Mouse (Mus musculus): ENCODE data around the gene Tmem63c. TPM values are rescaled to one million over a fixed set of nuclear protein-coding genes. Genes with fewer than 3 reads are reported as not detected.

Tmem63c gene
- total RNA-seq, 2 experiments from 2014 or later, result not detected

DNA sequence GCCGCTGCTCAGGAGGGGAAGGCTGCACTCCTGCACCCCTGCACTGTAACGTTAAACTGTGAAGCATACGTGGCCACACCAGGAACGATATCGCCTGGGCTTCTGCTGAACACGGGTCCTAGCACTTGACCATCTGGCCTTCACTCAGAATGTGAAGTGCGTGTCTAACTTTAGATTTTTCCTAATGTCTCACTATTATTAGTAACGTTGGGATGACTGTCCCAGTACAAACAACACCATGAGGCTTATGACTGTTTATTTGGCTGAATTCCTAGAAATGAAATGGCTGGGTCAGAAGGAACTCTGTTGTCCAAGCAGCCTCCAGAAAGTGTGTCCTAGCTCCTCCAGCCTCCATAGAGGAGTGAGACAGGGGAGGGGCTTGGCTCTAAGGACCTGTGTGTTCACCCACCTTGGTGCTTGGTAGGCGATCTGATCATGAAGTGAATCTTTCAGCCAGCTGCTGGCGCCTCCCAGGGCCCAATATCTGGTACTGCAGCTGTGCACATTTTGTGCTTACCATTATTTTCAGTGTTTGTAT lies 21.8 kb upstream of the Tmem63c start:
- no peak for DNase-seq
- intact Hi-C loops (cut with DNase I), result no loop called here

DNA sequence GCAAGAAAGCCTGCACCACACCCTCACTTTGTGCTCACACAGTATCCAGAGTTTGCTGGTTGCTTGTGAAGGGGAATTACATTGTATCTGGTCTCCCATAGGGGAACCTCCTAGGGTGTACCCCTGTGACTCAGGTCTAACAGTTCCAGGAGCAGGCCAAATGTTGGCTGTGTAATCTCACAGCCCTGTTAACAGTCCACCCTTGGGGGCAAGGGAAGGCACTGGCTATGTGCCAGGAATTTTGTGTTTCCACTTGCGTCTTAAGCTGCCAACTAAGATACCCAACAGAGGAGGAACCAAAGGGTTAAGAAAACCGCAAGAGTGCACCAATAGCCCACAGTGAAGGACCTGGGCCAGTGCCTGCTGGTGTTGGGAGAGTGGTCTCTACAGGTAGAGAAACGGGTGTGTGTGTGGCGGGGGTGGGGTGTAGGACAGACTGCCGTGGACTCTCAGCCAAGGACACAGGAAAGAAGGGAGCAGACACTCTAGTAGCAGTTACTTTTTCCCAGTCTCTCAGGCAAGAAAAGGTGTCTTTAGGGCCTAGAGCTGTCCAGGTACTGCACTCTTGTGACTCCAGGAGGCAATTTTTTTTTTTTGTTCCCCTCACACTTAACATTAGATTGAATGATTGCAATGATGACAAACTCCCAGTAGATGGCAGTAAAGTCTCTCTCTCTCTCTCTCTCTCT lies 20.8 kb upstream of the Tmem63c start:
- DNase-seq, result no peak
- intact Hi-C loops (cut with DNase I), result no loop called here

DNA sequence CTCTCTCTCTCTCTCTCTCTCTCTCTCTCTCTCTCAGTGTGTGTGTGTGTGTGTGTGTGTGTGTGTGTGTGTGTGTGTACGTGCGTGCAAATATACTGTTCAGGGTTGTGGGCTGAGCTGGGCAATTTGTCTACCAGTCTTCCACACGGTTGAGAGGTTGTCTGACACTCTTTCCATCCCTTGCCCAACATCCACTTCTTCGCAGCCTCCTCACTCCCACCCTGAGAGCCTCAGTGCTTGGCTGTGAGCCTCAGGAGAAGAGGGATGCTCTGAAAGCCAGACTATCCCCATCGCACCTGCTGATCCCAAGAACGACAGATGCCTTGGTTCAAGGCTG lies 20.3 kb upstream of the Tmem63c start:
- intact Hi-C loops (cut with DNase I), result no loop called here
- DNase-seq, result no peak

DNA sequence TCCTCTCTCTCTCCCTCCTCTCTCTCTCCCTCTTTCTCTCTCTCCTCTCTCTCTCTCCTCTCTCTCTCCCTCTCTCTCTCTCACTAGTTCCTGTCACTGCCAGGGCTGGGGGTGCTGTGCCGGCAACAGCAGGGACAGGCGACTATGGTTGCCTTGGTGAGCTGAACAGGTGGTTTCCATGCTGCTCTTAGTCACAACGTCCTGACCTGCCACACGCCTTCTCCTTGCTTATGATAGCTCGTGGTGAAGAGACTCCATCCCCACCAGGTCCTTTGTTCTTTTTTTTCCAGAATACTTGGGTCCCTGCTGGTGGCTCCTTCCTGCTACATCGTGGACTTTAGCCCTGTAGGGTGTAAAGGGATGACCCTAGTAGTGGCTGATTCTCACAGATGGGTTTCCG lies 18.9 kb upstream of the Tmem63c start:
- intact Hi-C loops (cut with DNase I), result loop anchor here (2.0 kb wide), 1 partner anchor 51 kb away; no protein-coding TSS in a partner anchor
- no peak for DNase-seq

DNA sequence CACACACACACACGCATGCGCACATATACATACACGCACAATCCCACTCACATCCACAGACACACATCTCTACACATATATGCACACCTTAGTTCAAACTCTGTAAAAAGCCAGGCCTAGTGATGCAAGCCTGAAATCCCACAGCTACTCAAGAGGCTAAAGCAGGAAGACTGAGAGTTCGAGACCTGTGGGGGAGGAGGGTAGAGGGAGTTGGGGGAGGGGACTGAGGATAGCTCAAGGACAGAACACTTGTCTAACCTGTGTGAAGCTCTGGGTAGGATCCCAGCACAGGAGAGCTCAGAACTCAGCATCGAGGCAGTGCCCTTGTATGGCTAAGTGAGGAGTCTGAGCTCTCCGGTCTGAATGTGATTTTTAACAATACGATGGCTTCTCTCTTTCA lies 18.3 kb upstream of the Tmem63c start:
- intact Hi-C loops (cut with DNase I), result loop anchor here (2.0 kb wide), 1 partner anchor 50 kb away; no protein-coding TSS in a partner anchor
- no peak for DNase-seq

DNA sequence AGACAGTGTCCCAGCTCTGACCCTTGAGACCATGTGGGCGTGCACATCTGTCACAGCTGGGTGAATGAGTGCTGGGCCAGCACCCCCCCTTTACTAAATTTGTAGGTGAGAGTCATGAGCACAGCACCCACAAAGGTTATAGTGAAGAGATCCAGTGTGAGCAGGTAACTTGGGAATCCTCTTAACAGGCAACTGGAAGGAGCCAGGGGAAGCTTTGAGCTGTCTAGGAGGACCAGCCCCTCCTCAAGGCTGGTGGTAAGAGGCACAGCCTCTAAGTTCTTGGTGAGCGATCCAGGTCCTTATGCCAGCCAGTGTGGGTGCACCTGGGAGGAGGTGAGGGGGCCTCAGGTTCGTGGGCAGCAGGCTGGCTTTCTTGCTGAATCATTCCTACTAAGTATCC lies 17.5 kb upstream of the Tmem63c start:
- DNase-seq, result no peak
- intact Hi-C loops (cut with DNase I), result loop anchor here (2.0 kb wide), 1 partner anchor 49 kb away; no protein-coding TSS in a partner anchor

DNA sequence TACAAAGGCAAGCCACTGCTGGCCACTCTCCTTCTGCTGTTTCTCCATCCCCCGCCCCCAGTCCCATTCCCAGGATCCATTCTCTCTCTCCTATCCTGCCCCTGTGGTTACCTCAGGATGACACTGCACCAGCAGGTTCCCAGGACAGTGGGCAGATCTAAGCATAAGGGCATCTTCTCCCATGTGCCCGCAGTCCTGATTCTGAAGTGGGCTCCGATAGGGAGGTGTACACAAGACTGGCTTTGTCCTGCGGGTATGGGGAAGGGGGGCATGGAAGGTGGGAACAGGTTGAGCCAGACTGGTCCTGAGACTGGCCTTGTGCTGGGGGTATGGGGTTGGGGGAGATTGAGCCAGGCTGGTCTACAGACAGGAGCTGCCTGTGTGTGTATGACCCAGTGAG lies 16.5 kb upstream of the Tmem63c start:
- DNase-seq, result no peak
- intact Hi-C loops (cut with DNase I), result no loop called here

DNA sequence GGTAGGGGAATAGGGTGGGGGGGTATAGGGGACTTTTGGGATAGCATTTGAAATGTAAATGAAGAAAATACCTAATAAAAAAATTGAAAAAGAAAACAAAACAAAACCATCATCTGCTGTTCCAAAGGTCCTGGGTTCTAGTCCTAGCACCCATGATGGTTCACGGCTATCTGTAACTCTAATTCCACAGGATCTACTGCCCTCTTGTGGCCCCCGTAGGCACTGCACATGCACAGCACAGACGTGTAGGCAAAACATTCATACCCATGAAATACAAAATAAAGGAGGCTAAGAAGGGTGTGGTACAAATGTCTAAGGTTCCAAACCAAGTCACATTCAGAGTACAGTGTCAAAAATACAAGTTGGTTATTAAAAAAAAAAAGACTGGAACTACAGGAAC lies 4.1 kb upstream of the Tmem63c start:
- intact Hi-C loops (cut with DNase I), result no loop called here
- no peak for DNase-seq

DNA sequence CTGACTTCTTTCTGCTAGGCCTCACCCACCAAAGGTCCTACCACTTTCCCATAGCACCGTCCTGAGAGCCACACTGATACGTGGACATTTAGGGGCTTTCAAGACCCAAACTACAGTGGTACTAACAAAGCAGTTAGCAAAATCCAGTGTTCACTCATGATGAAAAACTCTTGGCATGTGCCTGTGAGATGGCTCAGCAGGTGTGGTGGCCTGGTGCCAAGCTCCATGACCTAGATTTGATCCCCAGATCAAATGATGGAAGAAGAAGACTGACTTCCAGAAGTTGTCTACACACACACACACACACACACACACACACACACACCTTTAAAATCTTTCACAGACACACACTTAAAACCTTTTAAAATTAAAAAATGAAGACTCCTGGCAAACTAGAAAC lies 2.4 kb upstream of the Tmem63c start:
- DNase-seq, result no peak
- intact Hi-C loops (cut with DNase I), result no loop called here

DNA sequence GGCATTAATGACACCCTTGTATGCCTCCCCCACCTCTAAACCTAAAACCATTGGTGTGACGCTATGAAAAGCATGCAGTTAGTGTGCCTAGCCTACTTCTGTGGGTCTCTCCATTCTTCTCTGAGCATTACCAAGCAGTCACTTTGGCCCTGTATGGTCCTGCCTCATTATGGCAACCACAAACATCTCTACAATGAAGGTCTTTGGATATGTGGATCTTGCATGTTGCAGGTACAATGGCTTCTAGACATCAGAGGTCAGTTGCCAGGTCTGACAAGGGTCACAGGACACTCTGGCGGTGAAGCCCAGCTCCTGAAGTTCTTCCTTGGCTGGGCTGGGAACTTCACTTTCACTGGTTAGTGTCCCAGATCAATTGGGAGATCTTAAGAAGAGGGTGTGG lies 866 bp downstream of the Tmem63c start:
- DNase-seq, result no peak
- intact Hi-C loops (cut with DNase I), result no loop called here

DNA sequence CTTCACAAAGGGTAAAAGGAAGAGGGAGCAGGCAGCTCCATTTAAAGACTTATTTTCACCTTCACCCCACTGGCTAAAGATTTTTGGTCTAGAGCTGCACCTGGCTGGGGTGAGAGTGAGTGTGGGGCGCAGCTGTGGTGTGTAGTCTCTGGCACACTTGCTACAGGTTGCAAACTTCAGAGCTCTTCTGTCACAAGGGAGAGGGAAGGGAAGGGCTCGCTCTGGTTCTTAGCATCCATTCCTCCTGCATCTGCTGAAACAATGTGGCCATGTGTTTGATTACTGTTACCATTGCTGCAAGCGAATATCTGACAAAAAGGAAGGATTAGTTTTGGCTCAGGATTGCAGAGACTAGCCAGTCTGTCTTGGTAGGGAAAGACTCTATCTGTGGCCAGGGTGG lies 2.3 kb downstream of the Tmem63c start:
- DNase-seq, result no peak
- intact Hi-C loops (cut with DNase I), result no loop called here

DNA sequence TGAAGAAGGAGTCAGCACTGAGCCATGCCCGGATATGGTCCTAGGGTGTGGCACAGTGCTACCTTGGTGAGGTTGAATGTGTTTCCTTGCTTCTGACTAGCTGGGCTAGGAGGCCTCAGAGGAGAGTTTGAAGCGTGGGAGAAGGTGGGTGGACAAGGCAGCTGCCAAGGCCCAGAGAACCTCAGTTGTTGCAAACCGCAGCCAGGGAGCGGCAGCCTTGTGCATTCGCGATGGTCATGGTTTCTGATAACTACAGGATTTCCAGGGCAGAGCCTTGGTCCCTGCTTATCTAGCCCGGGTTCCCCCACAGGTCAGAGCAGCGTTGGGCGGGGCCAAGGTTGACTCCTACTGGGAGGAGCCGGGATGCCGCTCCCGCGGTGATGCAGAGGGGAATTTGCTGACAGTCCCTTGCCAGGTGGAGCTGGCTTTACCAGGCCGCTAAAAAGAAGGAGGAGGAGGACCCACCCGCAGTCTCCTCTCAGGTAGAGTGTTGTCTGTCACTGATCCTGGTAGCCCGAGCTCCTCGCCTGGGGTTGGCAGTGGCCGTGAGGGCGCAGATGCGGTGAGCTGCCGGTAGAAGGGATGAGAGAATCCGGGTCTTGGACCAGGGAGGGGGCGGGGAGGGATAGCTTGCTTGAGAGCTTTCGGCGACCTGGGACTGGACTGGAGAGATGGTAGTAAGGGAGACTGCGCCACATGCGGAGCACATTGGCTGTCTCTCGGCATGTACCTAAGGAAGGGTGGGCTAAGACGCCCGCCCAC lies 5.2 kb downstream of the Tmem63c start:
- intact Hi-C loops (cut with DNase I), result no loop called here
- no peak for DNase-seq

DNA sequence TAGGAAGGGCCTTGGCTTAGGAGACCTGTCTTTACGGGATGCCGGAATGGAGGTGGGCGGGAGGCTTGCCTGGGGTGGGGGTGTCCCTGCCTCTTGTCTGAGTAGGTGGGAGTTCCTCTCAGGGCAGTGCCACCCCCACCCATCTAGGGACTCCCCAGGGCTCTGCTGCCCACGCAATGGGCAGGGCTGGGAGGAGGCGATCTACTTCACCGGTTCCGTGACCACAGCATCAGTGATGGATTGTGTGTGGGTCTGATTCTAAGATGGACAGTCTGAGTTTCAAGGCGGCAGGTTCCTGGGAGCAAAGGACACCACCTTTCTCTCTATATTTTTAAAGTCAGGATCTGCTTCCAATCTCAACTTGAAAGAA lies 5.7 kb downstream of the Tmem63c start:
- intact Hi-C loops (cut with DNase I), result no loop called here
- no peak for DNase-seq

DNA sequence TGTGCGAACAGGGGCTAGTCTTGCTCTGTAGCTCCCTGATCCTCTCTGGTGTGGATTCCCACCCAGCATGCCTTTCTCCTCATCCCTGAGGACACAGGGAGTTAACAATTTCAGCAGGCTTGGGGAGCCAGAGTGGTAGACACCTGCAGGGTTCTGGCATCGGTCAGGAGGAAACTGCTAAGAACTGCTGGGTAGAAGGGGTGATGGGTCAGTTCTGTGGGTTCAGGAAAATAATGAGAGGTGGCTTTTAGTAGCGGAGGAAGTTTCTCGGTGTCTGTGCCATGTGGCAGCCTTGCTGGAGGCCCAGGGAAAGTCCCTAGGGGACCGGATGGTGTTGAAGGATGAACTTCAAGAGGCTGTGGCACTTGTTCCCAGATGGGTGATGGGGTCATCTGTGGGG lies 6.3 kb downstream of the Tmem63c start:
- no peak for DNase-seq
- intact Hi-C loops (cut with DNase I), result no loop called here

DNA sequence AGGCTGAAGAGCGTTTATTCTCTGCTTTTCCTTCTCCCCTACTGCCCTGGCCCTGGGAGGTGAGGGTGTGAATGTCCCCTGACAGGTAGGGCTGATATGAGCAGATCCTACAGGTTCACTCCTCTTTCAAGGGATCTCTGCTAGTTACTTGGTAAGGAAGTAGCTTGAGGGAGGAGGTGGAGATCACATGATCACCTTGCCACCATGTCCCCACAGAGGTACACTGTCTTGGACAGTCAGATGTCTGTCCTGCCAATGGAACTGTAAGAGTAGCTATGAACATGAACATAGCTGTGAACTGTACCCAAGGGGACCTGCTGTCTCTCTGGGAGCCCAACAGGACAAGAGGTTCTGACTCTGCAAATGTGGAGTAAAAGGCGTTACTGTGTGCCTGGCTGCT lies 6.9 kb downstream of the Tmem63c start:
- intact Hi-C loops (cut with DNase I), result no loop called here
- no peak for DNase-seq

DNA sequence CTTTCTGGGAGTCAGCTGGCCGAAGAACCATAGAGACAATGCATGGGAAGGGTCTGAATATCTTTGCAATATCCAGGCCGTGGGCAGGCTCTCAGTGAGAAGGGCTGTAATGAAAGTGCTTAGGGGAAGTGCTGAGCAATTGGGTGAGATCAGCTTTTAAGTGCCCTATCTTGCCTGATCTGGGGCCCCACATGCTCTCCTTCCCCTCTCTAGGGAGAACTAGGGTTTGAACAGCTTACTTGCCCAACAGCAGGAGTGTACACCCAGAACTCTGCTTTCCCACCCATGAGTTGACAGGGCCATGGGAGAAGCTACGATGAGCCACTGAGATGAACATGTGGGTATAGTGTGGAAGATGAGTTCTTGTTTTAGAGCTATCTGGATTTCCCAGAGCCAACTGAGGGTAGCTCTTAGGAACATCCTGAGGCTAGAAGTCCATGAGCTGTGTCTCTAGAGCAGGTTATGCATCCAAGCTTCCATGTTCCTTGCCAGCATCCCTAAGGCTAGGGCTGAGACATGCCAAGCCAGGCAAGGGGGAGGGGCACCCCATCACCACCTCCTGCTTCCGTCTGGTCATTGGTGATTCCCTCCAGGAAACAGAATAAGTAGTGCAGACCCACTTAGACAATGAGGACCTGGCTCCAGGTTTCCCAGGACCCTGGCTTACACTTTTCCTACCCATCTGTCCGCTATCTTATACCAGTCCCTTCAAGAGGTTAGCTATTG lies 8.3 kb downstream of the Tmem63c start:
- no peak for DNase-seq

DNA sequence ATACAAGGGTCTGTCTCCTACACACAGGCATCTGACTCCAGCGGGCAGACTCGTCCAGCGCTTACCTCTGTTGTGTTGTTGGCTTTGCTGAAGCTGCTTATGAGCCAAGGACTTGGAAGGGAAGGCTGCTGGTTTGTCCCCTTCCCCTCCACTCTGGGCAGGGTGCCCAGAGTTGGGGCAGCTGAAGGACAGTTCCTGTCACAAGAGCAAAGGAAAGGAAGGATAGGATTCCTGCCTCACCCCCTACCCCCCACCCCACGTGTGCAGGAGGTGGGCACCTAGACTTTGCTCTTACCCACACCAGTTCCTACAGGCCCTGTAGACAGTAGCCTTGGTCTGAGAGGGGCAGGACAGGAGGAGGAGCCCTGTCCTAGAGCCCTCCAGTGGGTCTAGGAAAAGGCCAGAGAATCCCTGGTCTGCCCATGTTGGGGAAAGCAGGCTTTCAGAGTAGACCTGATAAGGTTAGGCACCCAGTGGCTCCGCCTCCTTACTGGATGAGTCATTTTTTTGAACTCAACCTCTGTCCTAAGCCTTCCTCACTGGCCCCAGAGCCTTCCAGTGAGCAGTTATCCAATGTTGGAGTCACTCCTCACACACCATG lies 10.1 kb downstream of the Tmem63c start:
- DNase-seq, result no peak
- intact Hi-C loops (cut with DNase I), result no loop called here

More for the DNA sequence above, 8.3 kb downstream of the Tmem63c start:
- intact Hi-C loops (cut with DNase I), result no loop called here

DNA sequence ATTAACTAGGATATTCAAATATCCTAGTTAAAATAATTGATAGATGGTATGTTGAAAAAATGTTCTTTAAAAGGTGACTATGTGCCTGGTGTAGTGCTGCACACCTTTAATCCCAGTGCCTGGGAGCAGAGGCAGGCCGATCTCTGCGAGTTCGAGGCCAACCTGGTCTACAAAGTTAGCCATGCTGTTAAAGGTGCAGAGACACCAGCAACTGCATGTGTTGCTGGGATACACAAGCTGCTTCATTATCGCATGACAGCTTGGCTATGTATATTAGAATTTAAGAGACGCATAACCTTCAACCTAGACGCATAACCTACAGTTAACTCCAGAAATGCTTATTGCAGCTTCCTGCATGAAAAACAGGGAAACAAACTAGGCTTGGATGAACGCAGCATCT lies 15.5 kb downstream of the Tmem63c start:
- no peak for DNase-seq
- intact Hi-C loops (cut with DNase I), result loop anchor here (5.0 kb wide), 1 partner anchor 49 kb away; no protein-coding TSS in a partner anchor

DNA sequence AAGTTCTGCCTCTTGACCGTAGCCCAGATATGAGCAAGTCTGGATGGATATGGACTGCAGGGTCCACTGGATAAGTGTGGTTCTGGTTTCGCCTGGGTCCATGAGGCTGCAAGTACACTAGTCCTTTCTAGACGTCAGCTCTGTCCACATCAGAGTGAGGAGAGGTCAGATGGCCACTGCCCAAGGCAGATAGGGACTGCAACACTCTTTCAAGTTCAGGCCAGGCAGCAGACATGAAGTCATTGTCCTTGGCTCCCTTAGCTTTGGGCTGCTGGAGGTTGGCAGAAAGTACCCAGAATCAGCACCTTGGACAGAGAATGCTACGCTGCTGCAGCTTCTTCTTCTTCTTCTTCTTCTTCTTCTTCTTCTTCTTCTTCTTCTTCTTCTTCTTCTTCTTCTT lies 19.0 kb downstream of the Tmem63c start:
- intact Hi-C loops (cut with DNase I), result no loop called here
- no peak for DNase-seq

DNA sequence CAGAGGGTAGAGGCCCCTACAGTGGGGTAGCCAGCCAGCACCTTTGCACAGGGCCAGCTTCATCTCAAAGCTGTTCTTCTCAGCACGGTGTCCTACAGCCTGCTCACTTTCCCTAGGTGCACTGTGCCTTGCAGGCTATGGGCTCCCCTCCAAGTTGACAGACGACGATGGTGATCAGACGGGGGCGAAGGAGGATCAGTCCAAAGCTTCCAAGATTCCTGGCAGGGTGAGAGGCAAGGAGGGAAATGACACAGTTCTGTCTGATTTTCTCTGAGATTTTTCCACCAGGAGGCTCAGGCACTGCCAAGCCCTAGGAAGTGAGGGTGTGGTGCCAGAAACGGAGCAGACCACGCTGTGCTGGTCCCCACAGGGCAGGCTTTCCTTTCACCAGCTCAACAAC lies 19.7 kb downstream of the Tmem63c start:
- intact Hi-C loops (cut with DNase I), result no loop called here
- no peak for DNase-seq

DNA sequence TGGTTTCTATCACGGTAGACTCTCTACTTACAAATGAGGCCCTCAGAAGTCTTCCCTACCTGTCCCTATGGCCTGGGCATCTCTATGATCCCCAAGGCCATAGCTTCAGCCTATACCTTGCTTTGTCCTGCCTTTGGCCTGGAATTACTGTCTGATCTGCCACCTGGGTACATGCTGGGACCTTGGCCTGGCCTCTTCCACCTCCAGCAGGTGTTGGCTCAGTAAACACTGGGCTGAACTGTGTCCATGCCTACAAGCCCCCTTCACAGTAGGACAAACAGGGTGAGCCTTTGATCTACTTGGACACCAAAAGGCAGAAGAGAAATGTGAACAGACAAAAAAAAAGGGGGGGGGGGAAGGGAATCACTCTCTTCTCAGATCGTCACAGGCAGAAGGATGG lies 21.3 kb downstream of the Tmem63c start:
- no peak for DNase-seq
- intact Hi-C loops (cut with DNase I), result no loop called here
